Mouse (Mus musculus) ES-Bruce4 (cell line): ENCODE results near the gene Olfr1368. TPM values are rescaled to one million over a fixed set of nuclear protein-coding genes. Genes with fewer than 3 reads are reported as not detected.
"Not testable (repeated sequence)": the region's sequence is repeated elsewhere in the genome, so short reads cannot be mapped to it uniquely, and the experiment has no call there.

ENCODE experiments used
- H3K27ac ChIP-seq: 2 replicates; pipeline ENCODE4 v1.5.1; 2012; ENCODE audit warnings: low read length, inconsistent platforms; ENCODE audit not compliant: insufficient read depth
- H3K27me3 ChIP-seq: 2 replicates; pipeline ENCODE4 v1.6.1; 2012; ENCODE audit warnings: mild to moderate bottlenecking, low read length, inconsistent platforms; ENCODE audit not compliant: control insufficient read depth, poor library complexity, insufficient read depth, severe bottlenecking
- H3K36me3 ChIP-seq: 2 replicates; pipeline ENCODE4 v1.6.1; 2012; ENCODE audit warnings: inconsistent platforms, mild to moderate bottlenecking, low read length, moderate library complexity; ENCODE audit not compliant: control insufficient read depth, poor library complexity, insufficient read depth, severe bottlenecking
- H3K4me1 ChIP-seq: one replicate; pipeline ENCODE4 v1.8.1; 2011; ENCODE audit warnings: low read length; ENCODE audit not compliant: control insufficient read depth, insufficient read depth
- H3K4me3 ChIP-seq: 2 replicates; pipeline ENCODE4 v1.5.1; 2011; ENCODE audit warnings: low read depth, mild to moderate bottlenecking, low read length
- H3K9ac ChIP-seq: 2 replicates; pipeline ENCODE4 v1.6.1; 2012; ENCODE audit warnings: low read depth, mild to moderate bottlenecking, inconsistent platforms; ENCODE audit not compliant: poor library complexity, severe bottlenecking
- H3K9me3 ChIP-seq: replicated peaks from 2 replicates; pipeline ENCODE4 v1.6.1; 2012; ENCODE audit warnings: mild to moderate bottlenecking, low read length, inconsistent platforms; ENCODE audit not compliant: control insufficient read depth, poor library complexity, insufficient read depth, severe bottlenecking
- CTCF ChIP-seq: IDR thresholded peaks from one replicate; pipeline ENCODE4 v1.8.1; 2011; ENCODE audit warnings: low read depth, low read length
- EP300 ChIP-seq: IDR thresholded peaks from 2 replicates; pipeline ENCODE4 v1.6.1; 2011; ENCODE audit warnings: low read depth, low read length; ENCODE audit not compliant: insufficient read depth
- POLR2A ChIP-seq: IDR thresholded peaks from one replicate; pipeline ENCODE4 v1.8.1; 2011; ENCODE audit warnings: low read length; ENCODE audit not compliant: insufficient read depth
- polyA plus RNA-seq: library from polyadenylated mRNA; stranded (reverse); fragments of >200 nt; gene quantifications from 2 replicates; pipeline ENCODE4 v1.2.4, GENCODE M21; 2011; ENCODE audit warnings: low read depth; ENCODE audit not compliant: missing spikeins, insufficient read depth, insufficient read length

Olfr1368 gene
- polyA plus RNA-seq, 1 experiment: not detected

GRCm38 (mm10) chr13:21142421-21142820 is 3.2 kb downstream of the Olfr1368 start:
- TF ChIP-seq CTCF (peak; percentile 76), EP300 (no peak)
- Histone ChIP-seq H3K4me1 (no peaks in the 10 kb centered on the region), H3K27ac (no peak overlapping the region), H3K4me3 (no peak overlapping the region), H3K9ac (no peak overlapping the region), H3K9me3 (no peaks in the 10 kb centered on the region), H3K27me3 (no peaks in the 10 kb centered on the region; the same call in 1 of the 2 replicates), H3K36me3 (no peaks in the 10 kb centered on the region)

- not testable (repeated sequence) for H3K4me3 ChIP-seq, H3K9ac ChIP-seq, H3K27ac ChIP-seq
Observed at GRCm38 (mm10) chr13:21129339-21129738, 16.3 kb downstream of the Olfr1368 start, which contains the start of gene Olfr263. Olfr263 (plus strand) TSS chr13:21129639.

GRCm38 (mm10) chr13:21114121-21114520 is 31.5 kb downstream of the Olfr1368 start:
- Histone ChIP-seq H3K9ac (no peak overlapping the region), H3K4me1 (no peaks in the 10 kb centered on the region), H3K4me3 (no peak overlapping the region), H3K27me3 (no peaks in the 10 kb centered on the region), H3K27ac (no peak overlapping the region), H3K9me3 (no peaks in the 10 kb centered on the region), H3K36me3 (no peaks in the 10 kb centered on the region)
- TF ChIP-seq POLR2A (no peak), EP300 (no peak), CTCF (no peak)

More at GRCm38 (mm10) chr13:21129339-21129738, 16.3 kb downstream of the Olfr1368 start, which contains the start of gene Olfr263:
- H3K27me3 ChIP-seq, H3K4me1 ChIP-seq, H3K9me3 ChIP-seq, H3K36me3 ChIP-seq: not testable (repeated sequence)

- H3K27me3 ChIP-seq, H3K27ac ChIP-seq, H3K9me3 ChIP-seq, H3K4me1 ChIP-seq, H3K9ac ChIP-seq, H3K36me3 ChIP-seq, H3K4me3 ChIP-seq: not testable (repeated sequence)
Observed at GRCm38 (mm10) chr13:21111183-21111582, 34.5 kb downstream of the Olfr1368 start, which contains the start of gene Olfr1369-ps1. Olfr1369-ps1 (plus strand) TSS chr13:21111483.

GRCm38 (mm10) chr13:21110441-21110840 is 35.2 kb downstream of the Olfr1368 start:
- Histone ChIP-seq H3K9me3 (no peaks in the 10 kb centered on the region), H3K4me1 (no peaks in the 10 kb centered on the region), H3K9ac (no peak overlapping the region), H3K4me3 (no peak overlapping the region), H3K27me3 (no peaks in the 10 kb centered on the region), H3K36me3 (no peaks in the 10 kb centered on the region), H3K27ac (no peak overlapping the region)
- TF ChIP-seq POLR2A (no peak), EP300 (no peak), CTCF (no peak)

- TF ChIP-seq CTCF (no peak), POLR2A (no peak), EP300 (no peak)
- no peak overlapping the region for H3K27ac ChIP-seq
- H3K36me3 ChIP-seq: no peaks in the 10 kb centered on the region
- H3K9ac ChIP-seq: no peak overlapping the region
- H3K4me3 ChIP-seq: no peak overlapping the region
- no peaks in the 10 kb centered on the region for H3K4me1 ChIP-seq
- no peaks in the 10 kb centered on the region for H3K27me3 ChIP-seq
- no peaks in the 10 kb centered on the region for H3K9me3 ChIP-seq
Observed at GRCm38 (mm10) chr13:21109759-21110158, 35.9 kb downstream of the Olfr1368 start.

Other genes with a start within 250 kb of the Olfr1368 start
- gene Olfr1370, start 70.9 kb downstream of the Olfr1368 start, polyA plus RNA-seq: not detected in 2 replicates
- 0.27 TPM in 1 of 2 replicates, not detected in the other for gene Olfr1369-ps1, start 34.4 kb downstream of the Olfr1368 start, polyA plus RNA-seq
- not detected in 2 replicates for gene Olfr263, start 16.2 kb downstream of the Olfr1368 start, polyA plus RNA-seq
- gene Trim27, start 33.6 kb upstream of the Olfr1368 start, polyA plus RNA-seq: 117 and 128 TPM in 2 replicates
- not detected in 2 replicates for gene Gpx5, start 146.9 kb upstream of the Olfr1368 start, polyA plus RNA-seq
- gene Gpx6, start 166.3 kb upstream of the Olfr1368 start, polyA plus RNA-seq: 1.2 and 2.2 TPM in 2 replicates
- gene Olfr1367, start 201.0 kb upstream of the Olfr1368 start, polyA plus RNA-seq: not detected in 2 replicates
- gene Zscan12, start 217.0 kb upstream of the Olfr1368 start, polyA plus RNA-seq: 15.6 and 17.9 TPM in 2 replicates